Mouse (Mus musculus): ENCODE data around the gene Cd151.
A peak's percentile ranks its signal among the peaks of the same experiment; 100 is the strongest.

- peak; percentile 38 for TF ChIP-seq POLR2A (IDR thresholded peaks at IDR 0.05; ENCODE audit: low read depth, low read length)
- no peak for TF ChIP-seq CTCF (IDR thresholded peaks at IDR 0.05; ENCODE audit: borderline replicate concordance, insufficient read depth, low read length)
Observed at GRCm38 (mm10) chr7:141476226-141476980, 9.2 kb downstream of the Cd151 start.
